Mouse (Mus musculus) forebrain, embryonic 13.5 days (tissue): ENCODE measurements around the gene Qpctl. TPM values are rescaled to one million over a fixed set of nuclear protein-coding genes. Genes with fewer than 3 reads are reported as not detected.

ENCODE experiments used
- ATAC-seq: fragments of 200-750 bp; cut with Nextera tagmentation; 2 replicates; pipeline ENCODE4 v1.8.0; 2017
- H3K27ac ChIP-seq: fragments of 300-500 bp; sonication (generic); 2 replicates; pipeline ENCODE4 v1.5.1; 2015; ENCODE audit warnings: inconsistent platforms, mild to moderate bottlenecking, moderate library complexity
- H3K27me3 ChIP-seq: fragments of 300-500 bp; sonication (generic); 2 replicates; pipeline ENCODE4 v1.6.1; 2015; ENCODE audit warnings: mild to moderate bottlenecking, inconsistent platforms
- H3K36me3 ChIP-seq: fragments of 300-500 bp; sonication (generic); 2 replicates; pipeline ENCODE4 v1.6.1; 2015; ENCODE audit warnings: mild to moderate bottlenecking, inconsistent platforms; ENCODE audit not compliant: poor library complexity, severe bottlenecking
- H3K4me1 ChIP-seq: fragments of 300-500 bp; sonication (generic); 2 replicates; pipeline ENCODE4 v1.6.1; 2015; ENCODE audit warnings: inconsistent platforms
- H3K4me2 ChIP-seq: fragments of 300-500 bp; sonication (generic); 2 replicates; pipeline ENCODE4 v1.6.1; 2015; ENCODE audit warnings: inconsistent platforms, mild to moderate bottlenecking, moderate library complexity
- H3K4me3 ChIP-seq: fragments of 300-500 bp; sonication (generic); 2 replicates; pipeline ENCODE4 v1.5.1; 2015; ENCODE audit warnings: mild to moderate bottlenecking, inconsistent platforms
- H3K9ac ChIP-seq: fragments of 300-500 bp; sonication (generic); 2 replicates; pipeline ENCODE4 v1.6.1; 2015; ENCODE audit warnings: mild to moderate bottlenecking, inconsistent platforms
- H3K9me3 ChIP-seq: fragments of 300-500 bp; sonication (generic); replicated peaks from 2 replicates; pipeline ENCODE4 v1.6.1; 2016; ENCODE audit warnings: inconsistent platforms
- WGBS: fragments of 180-500 bp; shearing (Covaris S2); methylation state at CpG from one replicate; pipeline ENCODE4 v1.1.7; 2015; 5-methylcytosine and 5-hydroxymethylcytosine counted together
- microRNA counts: library from miRNA; unstranded; fragments of <30 nt; microRNA quantifications from one replicate; lab custom pipeline; 2016
- microRNA-seq: library from miRNA; unstranded; fragments of <30 nt; microRNA quantifications from one replicate; pipeline ENCODE4, GENCODE M21; 2016
- polyA plus RNA-seq: library from polyadenylated mRNA; unstranded; fragments of >200 nt; fragmentation: Nextera tagmentation; extraction: Ambion mirVana; gene quantifications from 2 replicates; pipeline ENCODE4 v1.2.1, GENCODE M21; 2015

Qpctl gene
- polyA plus RNA-seq, 1 experiment from 2014 or later: 16.5 TPM

GRCm38 (mm10) chr7:19094471-19094825 is 54.6 kb downstream of the Qpctl start, which contains the start of gene Six5:
Gene Six5 (plus strand): TSS chr7:19094594.
- WGBS: 1% methylated on average over 18 of the region's 36 CpGs

GRCm38 (mm10) chr7:19093537-19094385 is 55.3 kb downstream of the Qpctl start:
- WGBS: under 1% methylated on average over 45 of the region's 45 CpGs
- Histone ChIP-seq H3K4me1 (peaks cover 60% of the 10 kb centered on the region), H3K36me3 (peaks cover 38% of the 10 kb centered on the region), H3K9ac (peak overlapping the region; percentile 84), H3K27me3 (peaks cover 19% of the 10 kb centered on the region), H3K27ac (peak overlapping the region; percentile 87), H3K4me3 (peak overlapping the region; percentile 66), H3K9me3 (no peaks in the 10 kb centered on the region), H3K4me2 (peak overlapping the region; percentile 99)
- peak; percentile 78 for ATAC-seq

More at GRCm38 (mm10) chr7:19094471-19094825, 54.6 kb downstream of the Qpctl start, which contains the start of gene Six5:
- Histone ChIP-seq H3K4me3 (peak within 1 kb of the TSS; percentile 66), H3K9ac (peak within 1 kb of the TSS; percentile 84), H3K27me3 (peaks cover 19% of the 10 kb centered on the region), H3K4me2 (peak within 1 kb of the TSS; percentile 99), H3K4me1 (peaks cover 60% of the 10 kb centered on the region), H3K9me3 (no peaks in the 10 kb centered on the region), H3K36me3 (peaks cover 33% of the 10 kb centered on the region), H3K27ac (peak within 1 kb of the TSS; percentile 87)
- ATAC-seq: no peak

GRCm38 (mm10) chr7:19093174-19093521 is 55.9 kb downstream of the Qpctl start:
- peak overlapping the region; percentile 99 for H3K4me2 ChIP-seq
- WGBS: under 1% methylated on average over 14 of the region's 15 CpGs
- H3K27ac ChIP-seq: peak overlapping the region; percentile 77
- ATAC-seq: peak; percentile 53
- no peaks in the 10 kb centered on the region for H3K9me3 ChIP-seq
- peaks cover 44% of the 10 kb centered on the region for H3K36me3 ChIP-seq
- peak overlapping the region; percentile 66 for H3K4me3 ChIP-seq
- H3K4me1 ChIP-seq: peaks cover 60% of the 10 kb centered on the region
- H3K9ac ChIP-seq: peak overlapping the region; percentile 45; the same call in 1 of the 2 replicates
- H3K27me3 ChIP-seq: peaks cover 19% of the 10 kb centered on the region

- Histone ChIP-seq H3K27me3 (peaks cover 19% of the 10 kb centered on the region), H3K4me1 (peaks cover 60% of the 10 kb centered on the region)
- 5% methylated on average over 38 of the region's 38 CpGs for WGBS
Measured at GRCm38 (mm10) chr7:19092381-19093173, 56.5 kb downstream of the Qpctl start.

GRCm38 (mm10) chr7:19091913-19092312 is 57.2 kb downstream of the Qpctl start:
- Histone ChIP-seq H3K4me1 (peaks cover 54% of the 10 kb centered on the region), H3K4me2 (peak overlapping the region; percentile 99), H3K9me3 (no peaks in the 10 kb centered on the region), H3K36me3 (peaks cover 50% of the 10 kb centered on the region), H3K27ac (peak overlapping the region; percentile 77), H3K9ac (peak overlapping the region; percentile 58; the same call in 1 of the 2 replicates), H3K4me3 (0 out of 2 replicates have a peak overlapping the region, but pooled peaks have one; percentile 66), H3K27me3 (peaks cover 19% of the 10 kb centered on the region)
- no peak for ATAC-seq
- 27% methylated on average over 17 of the region's 17 CpGs for WGBS

More at GRCm38 (mm10) chr7:19092381-19093173, 56.5 kb downstream of the Qpctl start:
- Histone ChIP-seq H3K4me3 (peak overlapping the region; percentile 66), H3K27ac (peak overlapping the region; percentile 77), H3K4me2 (peak overlapping the region; percentile 99), H3K36me3 (peaks cover 49% of the 10 kb centered on the region), H3K9me3 (no peaks in the 10 kb centered on the region), H3K9ac (peak overlapping the region; percentile 58)
- ATAC-seq: peak; percentile 74

MicroRNAs within 50 kb of the gene (microRNA counts, 519-probe panel; counts per million panel counts)
- microRNA mmu-miR-330 (lab: Ali Mortazavi, UCI): 177 counts per million, percentile 53 among the panel's probes with 10 or more counts

Small RNA genes within 50 kb of the gene (microRNA-seq; reads per million reads assigned to microRNA genes)
- gene Mir330: 458 reads per million, percentile 70 among the genes with 10 or more reads in this experiment

Other genes starting within 250 kb of the Qpctl start
- gene Ccdc61, start 238.9 kb downstream of the Qpctl start, polyA plus RNA-seq: 25.6 and 27.9 TPM in 2 replicates
- 12.3 and 13.7 TPM in 2 replicates for gene Nova2, start 223.4 kb downstream of the Qpctl start, polyA plus RNA-seq
- gene Nanos2, start 161.9 kb downstream of the Qpctl start, polyA plus RNA-seq: 0.68 and 0.69 TPM in 2 replicates
- 2.8 TPM in 2 replicates for gene Mypop, start 158.0 kb downstream of the Qpctl start, polyA plus RNA-seq
- 22.1 and 23.3 TPM in 2 replicates for gene Irf2bp1, start 145.2 kb downstream of the Qpctl start, polyA plus RNA-seq
- gene Foxa3, start 125.8 kb downstream of the Qpctl start, polyA plus RNA-seq: not detected in 2 replicates
- 34.3 and 36.7 TPM in 2 replicates for gene Sympk, start 124.9 kb downstream of the Qpctl start, polyA plus RNA-seq
- gene Rsph6a, start 94.6 kb downstream of the Qpctl start, polyA plus RNA-seq: not detected in 2 replicates
- 20.6 and 22.6 TPM in 2 replicates for gene Dmwd, start 73.1 kb downstream of the Qpctl start, polyA plus RNA-seq
- gene Dmpk, start 65.4 kb downstream of the Qpctl start, polyA plus RNA-seq: 8.3 and 9.4 TPM in 2 replicates
- 3.5 and 4.1 TPM in 2 replicates for gene Six5, start 54.7 kb downstream of the Qpctl start, polyA plus RNA-seq
- 1.2 and 1.4 TPM in 2 replicates for gene Gm4969, start 30.9 kb downstream of the Qpctl start, polyA plus RNA-seq
- 19.1 and 22.2 TPM in 2 replicates for gene Fbxo46, start 29.4 kb downstream of the Qpctl start, polyA plus RNA-seq
- 159 and 164 TPM in 2 replicates for gene Snrpd2, start 431 bp upstream of the Qpctl start, polyA plus RNA-seq
- 5.2 and 6.6 TPM in 2 replicates for gene Gipr, start 16.8 kb upstream of the Qpctl start, polyA plus RNA-seq
- gene Eml2, start 27.1 kb upstream of the Qpctl start, polyA plus RNA-seq: 6.4 and 7.0 TPM in 2 replicates
- 1.2 and 1.3 TPM in 2 replicates for gene Gpr4, start 63.2 kb upstream of the Qpctl start, polyA plus RNA-seq
- 42.1 and 47.5 TPM in 2 replicates for gene Opa3, start 79.0 kb upstream of the Qpctl start, polyA plus RNA-seq
- 31.0 and 32.7 TPM in 2 replicates for gene Vasp, start 122.5 kb upstream of the Qpctl start, polyA plus RNA-seq
- 0.18 and 0.80 TPM in 2 replicates for gene Ppm1n, start 130.8 kb upstream of the Qpctl start, polyA plus RNA-seq
- gene Rtn2, start 133.3 kb upstream of the Qpctl start, polyA plus RNA-seq: 87.9 and 92.4 TPM in 2 replicates
- gene Fosb, start 160.8 kb upstream of the Qpctl start, polyA plus RNA-seq: 0.06 TPM in 1 of 2 replicates, not detected in the other
- 88.0 and 96.4 TPM in 2 replicates for gene Ercc1, start 195.5 kb upstream of the Qpctl start, polyA plus RNA-seq
- 21.4 and 23.2 TPM in 2 replicates for gene Cd3eap, start 210.2 kb upstream of the Qpctl start, polyA plus RNA-seq
- 3.6 and 4.1 TPM in 2 replicates for gene Ppp1r13l, start 210.5 kb upstream of the Qpctl start, polyA plus RNA-seq
- 20.4 and 24.9 TPM in 2 replicates for gene Ercc2, start 232.7 kb upstream of the Qpctl start, polyA plus RNA-seq